Comparison of ENCODE assay signal across 25 mouse cellular contexts in genomic region chr3:58923140-58923539, GRCm38 (mm10). TPM values are rescaled to one million over a fixed set of nuclear protein-coding genes. Genes with fewer than 3 reads are reported as not detected.
DNase-seq lines count a peak whose midpoint lies in the region; ATAC-seq lines count a peak whose summit lies in the region.
"Had no signal": no experiment of that assay in that cellular context is flagged by ENCODE, and none has a peak within 500 bp of the region (broad histone marks: within the 10 kb centered on the region; RNA-seq: fewer than 3 reads in every experiment).

No protein-coding gene starts in this region.

- H3K4me3 ChIP-seq in kidney, embryonic 16.5 days (ENCODE audit: low read length), result no peak overlapping the region
- H3K4me3 ChIP-seq: embryonic facial prominence, embryonic 12.5 days; forebrain, embryonic 15.5 days; heart, embryonic 10.5 days; heart, embryonic 15.5 days; hindbrain, embryonic 13.5 days had no signal

- H3K27ac ChIP-seq in kidney, embryonic 16.5 days (ENCODE audit: low read length), result no peak overlapping the region
- H3K27ac ChIP-seq: embryonic facial prominence, embryonic 12.5 days; forebrain, embryonic 15.5 days; heart, embryonic 10.5 days; heart, embryonic 15.5 days; hindbrain, embryonic 13.5 days; hindbrain, postnatal 0 days had no signal

- H3K27me3 ChIP-seq in kidney, embryonic 16.5 days (ENCODE audit: insufficient read depth, low read length), result no peaks in the 10 kb centered on the region
- H3K27me3 ChIP-seq: embryonic facial prominence, embryonic 12.5 days; forebrain, embryonic 15.5 days; heart, embryonic 15.5 days; hindbrain, embryonic 13.5 days had no signal

- WGBS in kidney, embryonic 16.5 days, result 46% methylated on average over 9 of the region's 11 CpGs

- DNase-seq in kidney, adult 9 months, result no peak
- peak; percentile 57 for DNase-seq in retina, postnatal 1 day
- no peak for DNase-seq in retina, embryonic 14.5 days (ENCODE audit: low spot score)
- peak; percentile 37 for DNase-seq in Muller cell, postnatal 12 days (ENCODE audit: inconsistent ontology term)
- DNase-seq in right cerebral cortex, postnatal 14 days, result no peak
- DNase-seq in layer of hippocampus, adult 18-20 months (ENCODE audit: low spot score in 2 of 2), result no peak
- DNase-seq: adrenal gland, postnatal 14 days; cerebellum, adult 11-12 months; cerebellum, adult 9-10 months; cerebellum, postnatal 25 days; gastrocnemius, postnatal 10 days; heart, adult 18-20 months; heart, postnatal 14 days had no signal

- ATAC-seq in kidney, embryonic 16.5 days (ENCODE audit: low FRiP score, low TSS enrichment), result peak; percentile 28; the same call in 1 of the 2 replicates
- ATAC-seq in frontal cortex, adult (ENCODE audit: low TSS enrichment), result no peak
- ATAC-seq: activated CD4-positive, CD25-positive, alpha-beta regulatory T cell, adult 4 months; forebrain, embryonic 15.5 days; hindbrain, postnatal 0 days had no signal

- H3K9ac ChIP-seq in kidney, embryonic 16.5 days (replicated peaks; ENCODE audit: low read length), result no peak overlapping the region
- H3K9ac ChIP-seq: embryonic facial prominence, embryonic 12.5 days; forebrain, embryonic 15.5 days; heart, embryonic 15.5 days; hindbrain, embryonic 13.5 days had no signal

- no peaks in the 10 kb centered on the region for H3K36me3 ChIP-seq in kidney, embryonic 16.5 days (ENCODE audit: insufficient read depth, low read length)
- H3K36me3 ChIP-seq: embryonic facial prominence, embryonic 12.5 days; forebrain, embryonic 15.5 days; heart, embryonic 10.5 days; heart, embryonic 15.5 days; hindbrain, embryonic 13.5 days had no signal

- no peak overlapping the region for H3K4me2 ChIP-seq in kidney, embryonic 16.5 days (replicated peaks; ENCODE audit: low read depth, low read length)
- H3K4me2 ChIP-seq: embryonic facial prominence, embryonic 12.5 days; forebrain, embryonic 15.5 days; heart, embryonic 15.5 days; hindbrain, embryonic 13.5 days had no signal

- no peaks in the 10 kb centered on the region for H3K4me1 ChIP-seq in kidney, embryonic 16.5 days (ENCODE audit: insufficient read depth, low read length)
- H3K4me1 ChIP-seq: embryonic facial prominence, embryonic 12.5 days; forebrain, embryonic 15.5 days; heart, embryonic 10.5 days; heart, embryonic 15.5 days; hindbrain, embryonic 13.5 days had no signal

- H3K9me3 ChIP-seq in kidney, embryonic 16.5 days (ENCODE audit: low read length), result peaks cover 2% of the 10 kb centered on the region; the same call in 1 of the 2 replicates
- H3K9me3 ChIP-seq: embryonic facial prominence, embryonic 12.5 days; forebrain, embryonic 15.5 days; heart, embryonic 10.5 days; heart, embryonic 15.5 days; hindbrain, embryonic 13.5 days had no signal

RNA-seq across cellular contexts. Expression of gene Clrn1, which starts 38.0 kb away (rescaled TPM):
- 3.7 and 5.3 TPM in 2 replicates for polyA plus RNA-seq in kidney, embryonic 16.5 days (2015; fragmentation: Nextera tagmentation; extraction: Ambion mirVana)
- 1 to 10 TPM; 2.0 to 2.5 TPM for total RNA-seq in layer of hippocampus, adult 18-20 months (2021)
- total RNA-seq: adrenal gland, adult 18-20 months; adrenal gland, postnatal 14 days; gastrocnemius, postnatal 10 days; gastrocnemius, postnatal 4 days; heart, adult 18-20 months; heart, postnatal 14 days; hematopoietic stem cell, adult 5-6 weeks had no signal
- polyA plus RNA-seq: activated CD4-positive, CD25-positive, alpha-beta regulatory T cell, adult 4 months had no signal

Comparison
In these comparisons a context has a peak if more than half of its experiments do, and no peak if none do; other contexts are left out.
1. DNase-seq: peak in retina, postnatal 1 day (single experiment) and Muller cell, postnatal 12 days (single experiment); none in kidney, adult 9 months (single experiment), retina, embryonic 14.5 days (single experiment), right cerebral cortex, postnatal 14 days (single experiment) and layer of hippocampus, adult 18-20 months (0 of 2).